Mouse (Mus musculus): Measurements from ENCODE around the gene Aplf. TPM values are rescaled to one million over a fixed set of nuclear protein-coding genes. Genes with fewer than 3 reads are reported as not detected.

Aplf gene
- polyA plus RNA-seq, 1 experiment from 2014 or later, result 8.4 TPM

DNA sequence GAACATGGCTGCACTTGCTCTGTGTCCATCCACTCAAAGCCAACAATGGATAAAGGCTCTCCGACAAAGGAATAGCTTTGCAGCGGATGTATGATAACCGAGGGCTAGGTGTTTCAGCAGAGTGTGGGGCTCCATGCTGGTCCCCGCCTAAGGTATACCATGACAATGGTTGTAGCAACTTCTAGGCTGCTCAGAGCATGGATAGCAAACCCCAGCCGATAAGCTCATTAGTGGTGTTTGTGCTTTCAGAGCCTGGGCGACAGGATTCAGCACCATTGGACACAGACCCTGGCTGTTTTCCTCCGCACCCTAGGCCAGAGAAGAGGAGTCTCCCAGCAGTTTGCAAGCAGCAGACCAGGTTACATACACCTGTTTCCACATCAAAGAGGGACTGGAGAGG is 88.0 kb downstream of the Aplf start:
- Histone ChIP-seq H3K4me1 (peaks cover 31% of the 10 kb centered on the region), H3K4me2 (peak overlapping the region; percentile 95), H3K36me3 (0 out of 2 replicates have a peak, but pooled peaks cover 2% of the 10 kb centered on the region), H3K9me3 (no peaks in the 10 kb centered on the region), H3K27ac (replicated peaks) (peak overlapping the region; percentile 22), H3K9ac (no peak overlapping the region), H3K4me3 (peak overlapping the region; percentile 65; the same call in 1 of the 2 replicates), H3K27me3 (replicated peaks) (peaks cover 66% of the 10 kb centered on the region)
- 82% methylated on average over 7 of the region's 7 CpGs for WGBS
- ATAC-seq (ENCODE audit: extremely low read depth, insufficient number of reproducible peaks, low FRiP score, low TSS enrichment), result no peak

DNA sequence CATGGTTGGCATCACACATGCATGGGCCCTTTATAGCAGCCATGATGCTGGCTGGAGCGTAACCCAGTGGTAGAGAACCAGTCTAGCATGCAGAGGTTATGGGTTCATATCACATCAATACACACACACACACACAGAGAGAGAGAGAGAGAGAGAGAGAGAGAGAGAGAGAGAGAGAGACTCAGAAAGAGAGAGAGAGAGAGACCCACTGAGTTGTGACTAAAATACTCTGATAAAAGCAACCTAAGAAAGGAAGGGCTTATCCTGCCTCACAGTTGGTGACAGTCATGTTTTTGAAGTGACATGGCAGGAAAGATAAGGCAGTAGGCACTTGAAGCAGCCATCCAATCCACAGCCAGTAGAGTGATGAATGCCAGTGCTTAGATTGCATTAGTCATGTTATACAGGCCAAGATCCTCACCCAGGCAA is 88.8 kb downstream of the Aplf start:
- H3K27ac ChIP-seq (replicated peaks), result peak overlapping the region; percentile 84
- ATAC-seq (ENCODE audit: extremely low read depth, insufficient number of reproducible peaks, low FRiP score, low TSS enrichment), result peak; percentile 76
- peak overlapping the region; percentile 5; the same call in 1 of the 2 replicates for H3K4me3 ChIP-seq
- no peaks in the 10 kb centered on the region for H3K36me3 ChIP-seq
- H3K4me2 ChIP-seq, result peak overlapping the region; percentile 53
- H3K4me1 ChIP-seq, result peaks cover 31% of the 10 kb centered on the region
- H3K9ac ChIP-seq, result no peak overlapping the region
- 71% methylated on average over 1 of the region's 1 CpGs for WGBS
- H3K9me3 ChIP-seq, result no peaks in the 10 kb centered on the region
- H3K27me3 ChIP-seq (replicated peaks), result peaks cover 58% of the 10 kb centered on the region

- no peak for ATAC-seq (ENCODE audit: extremely low read depth, insufficient number of reproducible peaks, low FRiP score, low TSS enrichment)
- peak overlapping the region; percentile 53 for H3K4me2 ChIP-seq
- H3K9me3 ChIP-seq, result no peaks in the 10 kb centered on the region
- H3K27ac ChIP-seq (replicated peaks), result peak overlapping the region; percentile 84
- H3K27me3 ChIP-seq (replicated peaks), result peaks cover 50% of the 10 kb centered on the region
- peak overlapping the region; percentile 5; the same call in 1 of the 2 replicates for H3K4me3 ChIP-seq
- no peak overlapping the region for H3K9ac ChIP-seq
- H3K4me1 ChIP-seq, result peaks cover 31% of the 10 kb centered on the region
- no peaks in the 10 kb centered on the region for H3K36me3 ChIP-seq
- 16% methylated on average over 6 of the region's 6 CpGs for WGBS
Measured at GRCm38 (mm10) chr6:87582456-87582855, 89.5 kb downstream of the Aplf start.

- ATAC-seq (ENCODE audit: extremely low read depth, insufficient number of reproducible peaks, low FRiP score, low TSS enrichment), result no peak
- no peak overlapping the region for H3K4me3 ChIP-seq
- peak overlapping the region; percentile 53 for H3K4me2 ChIP-seq
- no peaks in the 10 kb centered on the region for H3K36me3 ChIP-seq
- WGBS, result 71% methylated on average over 18 of the region's 18 CpGs
- peaks cover 41% of the 10 kb centered on the region for H3K27me3 ChIP-seq (replicated peaks)
- no peak overlapping the region for H3K27ac ChIP-seq (replicated peaks)
- H3K9me3 ChIP-seq, result no peaks in the 10 kb centered on the region
- no peak overlapping the region for H3K9ac ChIP-seq
- H3K4me1 ChIP-seq, result peaks cover 35% of the 10 kb centered on the region
Measured at GRCm38 (mm10) chr6:87581581-87581980, 90.4 kb downstream of the Aplf start.

- H3K4me3 ChIP-seq, result no peak overlapping the region
- WGBS, result 80% methylated on average over 15 of the region's 15 CpGs
- H3K27me3 ChIP-seq (replicated peaks), result peaks cover 36% of the 10 kb centered on the region
- no peaks in the 10 kb centered on the region for H3K9me3 ChIP-seq
- no peak overlapping the region for H3K27ac ChIP-seq (replicated peaks)
- ATAC-seq (ENCODE audit: extremely low read depth, insufficient number of reproducible peaks, low FRiP score, low TSS enrichment), result no peak
- no peak overlapping the region for H3K4me2 ChIP-seq
- H3K36me3 ChIP-seq, result no peaks in the 10 kb centered on the region
- H3K9ac ChIP-seq, result no peak overlapping the region
- peaks cover 39% of the 10 kb centered on the region for H3K4me1 ChIP-seq
Measured at GRCm38 (mm10) chr6:87581071-87581470, 90.9 kb downstream of the Aplf start.

Other genes starting within 250 kb of the Aplf start
- gene Bmp10, start 243.2 kb downstream of the Aplf start, polyA plus RNA-seq (2015; fragmentation: Nextera tagmentation; extraction: Ambion mirVana), result 4.2 and 4.8 TPM in 2 replicates
- gene Arhgap25, start 138.9 kb downstream of the Aplf start, polyA plus RNA-seq (2015; fragmentation: Nextera tagmentation; extraction: Ambion mirVana), result 3.5 and 3.6 TPM in 2 replicates
- 2.1 and 3.0 TPM in 2 replicates for gene Prokr1, start 81.5 kb downstream of the Aplf start, polyA plus RNA-seq (2015; fragmentation: Nextera tagmentation; extraction: Ambion mirVana)
- 0.43 and 0.52 TPM in 2 replicates for gene Efcc1, start 58.7 kb upstream of the Aplf start, polyA plus RNA-seq (2015; fragmentation: Nextera tagmentation; extraction: Ambion mirVana)
- gene Gp9, start 105.9 kb upstream of the Aplf start, polyA plus RNA-seq (2015; fragmentation: Nextera tagmentation; extraction: Ambion mirVana), result 5.1 and 7.2 TPM in 2 replicates
- gene Rab43, start 140.0 kb upstream of the Aplf start, polyA plus RNA-seq (2015; fragmentation: Nextera tagmentation; extraction: Ambion mirVana), result 6.6 and 7.5 TPM in 2 replicates
- 2.1 TPM in 2 replicates for gene Gm45140, start 163.6 kb upstream of the Aplf start, polyA plus RNA-seq (2015; fragmentation: Nextera tagmentation; extraction: Ambion mirVana)
- 22.1 and 25.4 TPM in 2 replicates for gene Isy1, start 166.6 kb upstream of the Aplf start, polyA plus RNA-seq (2015; fragmentation: Nextera tagmentation; extraction: Ambion mirVana)
- 722 and 777 TPM in 2 replicates for gene Cnbp, start 178.9 kb upstream of the Aplf start, polyA plus RNA-seq (2015; fragmentation: Nextera tagmentation; extraction: Ambion mirVana)
- 120 TPM in 2 replicates for gene Copg1, start 215.6 kb upstream of the Aplf start, polyA plus RNA-seq (2015; fragmentation: Nextera tagmentation; extraction: Ambion mirVana)
- 26.5 and 28.4 TPM in 2 replicates for gene Hmces, start 241.7 kb upstream of the Aplf start, polyA plus RNA-seq (2015; fragmentation: Nextera tagmentation; extraction: Ambion mirVana)

Measured in heart, embryonic 13.5 days (tissue).